ENCODE assay signal across 14 mouse cellular contexts in the genomic region with DNA sequence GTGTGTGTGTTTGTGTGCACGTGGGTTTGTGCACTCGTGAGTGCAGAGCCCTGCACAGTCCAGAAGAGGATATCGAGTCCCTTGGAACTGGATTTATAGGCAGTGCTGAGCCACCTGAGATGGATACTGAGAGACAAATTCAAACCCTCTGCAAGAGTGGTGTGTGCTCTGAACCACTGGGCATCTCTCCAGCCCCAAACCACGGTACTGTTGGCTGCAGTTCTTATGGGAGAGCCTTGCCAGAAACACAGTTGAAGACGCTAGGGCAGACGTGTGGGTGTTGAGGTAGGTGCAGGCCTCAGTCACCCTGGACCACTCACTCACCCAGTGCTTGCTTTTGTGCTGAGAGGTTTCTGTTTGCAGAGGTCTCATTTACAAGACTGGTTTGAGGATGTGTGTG. TPM values are rescaled to one million over a fixed set of nuclear protein-coding genes. Genes with fewer than 3 reads are reported as not detected.
DNase-seq lines count a peak whose midpoint lies in the region; ATAC-seq lines count a peak whose summit lies in the region.
"Had no signal": no experiment of that assay in that cellular context is flagged by ENCODE, and none has a peak within 500 bp of the region (broad histone marks: within the 10 kb centered on the region; RNA-seq: fewer than 3 reads in every experiment).

No protein-coding gene starts in this region.

- H3K4me1 ChIP-seq in embryonic facial prominence, embryonic 14.5 days (ENCODE audit: control insufficient read depth, insufficient read depth, low read length), result no peaks in the 10 kb centered on the region
- peaks cover 4% of the 10 kb centered on the region; the same call in 1 of the 2 replicates for H3K4me1 ChIP-seq in embryonic facial prominence, embryonic 10.5 days
- no peaks in the 10 kb centered on the region for H3K4me1 ChIP-seq in liver, embryonic 12.5 days
- H3K4me1 ChIP-seq in hindbrain, embryonic 14.5 days (replicated peaks; ENCODE audit: control insufficient read depth, insufficient read depth, low read length), result no peaks in the 10 kb centered on the region

- intact Hi-C loops in left cerebral cortex, postnatal 36 days (cut with DNase I), result loop anchor here (5.0 kb wide), 1 partner anchor 39 kb away; no protein-coding TSS in a partner anchor
- intact Hi-C loops in left cerebral cortex, postnatal 10 days (cut with DNase I), result loop anchor here (5.0 kb wide), 1 partner anchor 39 kb away; no protein-coding TSS in a partner anchor
- intact Hi-C loops in heart, postnatal 14 days (cut with DNase I), result no loop called here

- WGBS in embryonic facial prominence, embryonic 14.5 days, result 63% methylated on average over 6 of the region's 6 CpGs
- 82% methylated on average over 6 of the region's 6 CpGs for WGBS in embryonic facial prominence, embryonic 10.5 days
- 61% methylated on average over 6 of the region's 6 CpGs for WGBS in liver, embryonic 12.5 days (ENCODE audit: insufficient replicate concordance)
- 74% methylated on average over 6 of the region's 6 CpGs for WGBS in hindbrain, embryonic 14.5 days

- no peaks in the 10 kb centered on the region for H3K27me3 ChIP-seq in embryonic facial prominence, embryonic 14.5 days (replicated peaks; ENCODE audit: control insufficient read depth, insufficient read depth, low read length)
- no peaks in the 10 kb centered on the region for H3K27me3 ChIP-seq in embryonic facial prominence, embryonic 10.5 days (replicated peaks; ENCODE audit: low read depth, poor library complexity, severe bottlenecking)
- H3K27me3 ChIP-seq in liver, embryonic 12.5 days (replicated peaks), result no peaks in the 10 kb centered on the region
- no peaks in the 10 kb centered on the region for H3K27me3 ChIP-seq in hindbrain, embryonic 14.5 days (ENCODE audit: control insufficient read depth, insufficient read depth, low read length)
- H3K27me3 ChIP-seq: heart, embryonic 15.5 days had no signal

- no peaks in the 10 kb centered on the region for H3K9me3 ChIP-seq in embryonic facial prominence, embryonic 14.5 days (ENCODE audit: control insufficient read depth, low read length)
- no peaks in the 10 kb centered on the region for H3K9me3 ChIP-seq in embryonic facial prominence, embryonic 10.5 days
- H3K9me3 ChIP-seq in liver, embryonic 12.5 days (replicated peaks), result no peaks in the 10 kb centered on the region
- no peaks in the 10 kb centered on the region for H3K9me3 ChIP-seq in hindbrain, embryonic 14.5 days (ENCODE audit: control insufficient read depth, low read length)
- H3K9me3 ChIP-seq: heart, embryonic 15.5 days had no signal

- H3K4me2 ChIP-seq in embryonic facial prominence, embryonic 14.5 days (ENCODE audit: low read depth, low read length), result no peak overlapping the region
- no peak overlapping the region for H3K4me2 ChIP-seq in liver, embryonic 12.5 days
- no peak overlapping the region for H3K4me2 ChIP-seq in hindbrain, embryonic 14.5 days (replicated peaks)
- H3K4me2 ChIP-seq: heart, embryonic 15.5 days had no signal

- no peak overlapping the region for H3K9ac ChIP-seq in embryonic facial prominence, embryonic 14.5 days (ENCODE audit: low read depth, low read length)
- H3K9ac ChIP-seq in liver, embryonic 12.5 days, result no peak overlapping the region
- no peak overlapping the region for H3K9ac ChIP-seq in hindbrain, embryonic 14.5 days
- H3K9ac ChIP-seq: heart, embryonic 15.5 days had no signal

- H3K36me3 ChIP-seq in embryonic facial prominence, embryonic 14.5 days (ENCODE audit: control insufficient read depth, insufficient read depth, low read length), result no peaks in the 10 kb centered on the region
- H3K36me3 ChIP-seq in embryonic facial prominence, embryonic 10.5 days (replicated peaks), result no peaks in the 10 kb centered on the region
- H3K36me3 ChIP-seq in liver, embryonic 12.5 days, result no peaks in the 10 kb centered on the region
- H3K36me3 ChIP-seq in hindbrain, embryonic 14.5 days (replicated peaks; ENCODE audit: control insufficient read depth, insufficient read depth), result no peaks in the 10 kb centered on the region
- H3K36me3 ChIP-seq: heart, embryonic 15.5 days had no signal

- H3K27ac ChIP-seq in embryonic facial prominence, embryonic 14.5 days (replicated peaks; ENCODE audit: low read depth, low read length), result no peak overlapping the region
- no peak overlapping the region for H3K27ac ChIP-seq in embryonic facial prominence, embryonic 10.5 days (replicated peaks)
- no peak overlapping the region for H3K27ac ChIP-seq in liver, embryonic 12.5 days
- H3K27ac ChIP-seq in hindbrain, embryonic 14.5 days, result no peak overlapping the region
- H3K27ac ChIP-seq: heart, embryonic 15.5 days had no signal

- no peak for ATAC-seq in embryonic facial prominence, embryonic 14.5 days (ENCODE audit: low read depth)
- ATAC-seq in liver, embryonic 12.5 days, result no peak
- ATAC-seq in hindbrain, embryonic 14.5 days (ENCODE audit: low FRiP score), result no peak
- ATAC-seq: intestine, embryonic 16.5 days had no signal

- peak; percentile 39 for DNase-seq in embryonic facial prominence, embryonic 14.5 days (ENCODE audit: low spot score)
- DNase-seq in embryonic facial prominence, embryonic 10.5 days (ENCODE audit: low spot score), result no peak
- DNase-seq in left cerebral cortex, postnatal 36 days (ENCODE audit: low spot score in 2 of 2), result peak; percentile 30 to 31
- no peak for DNase-seq in left cerebral cortex, postnatal 10 days (ENCODE audit: extremely low spot score in 1 of 2, low spot score in 2 of 2)
- DNase-seq in cerebellum, adult 18-20 months, result peak; percentile 64 to 68
- DNase-seq in heart, postnatal 14 days, result peak; percentile 27 to 32
- no peak for DNase-seq in hindbrain, embryonic 14.5 days (ENCODE audit: low spot score)
- DNase-seq: layer of hippocampus, adult 9-11 months; liver; lung, postnatal 14 days; thymus, postnatal 25 days had no signal

- H3K4me3 ChIP-seq in embryonic facial prominence, embryonic 14.5 days (ENCODE audit: low read depth, low read length), result no peak overlapping the region
- no peak overlapping the region for H3K4me3 ChIP-seq in embryonic facial prominence, embryonic 10.5 days
- no peak overlapping the region for H3K4me3 ChIP-seq in liver, embryonic 12.5 days
- H3K4me3 ChIP-seq in hindbrain, embryonic 14.5 days (replicated peaks; ENCODE audit: low read length), result no peak overlapping the region
- H3K4me3 ChIP-seq: heart, embryonic 15.5 days had no signal

RNA-seq across cellular contexts. Expression of a gene that starts 41.1 kb away (rescaled TPM):
- polyA plus RNA-seq in embryonic facial prominence, embryonic 14.5 days (2014; fragmentation: Nextera tagmentation; extraction: Ambion mirVana), result 7.6 and 9.3 TPM in 2 replicates
- polyA plus RNA-seq in embryonic facial prominence, embryonic 10.5 days (2016; fragmentation: Nextera tagmentation; extraction: Ambion mirVana), result 5.8 and 7.2 TPM in 2 replicates
- 100 to 1,000 TPM; 122 to 133 TPM for total RNA-seq in left cerebral cortex, postnatal 36 days (2021)
- 100 to 1,000 TPM; 214 to 216 TPM for total RNA-seq in left cerebral cortex, postnatal 10 days (2021)
- 10 to 100 TPM; 23.3 to 26.7 TPM for total RNA-seq in heart, postnatal 14 days (2021)
- 0.91 and 1.0 TPM in 2 replicates for polyA plus RNA-seq in liver, embryonic 12.5 days (2016; fragmentation: Nextera tagmentation; extraction: Ambion mirVana)
- polyA plus RNA-seq in hindbrain, embryonic 14.5 days (2014; fragmentation: Nextera tagmentation; extraction: Ambion mirVana), result 37.8 and 39.5 TPM in 2 replicates

Comparison
In these comparisons a context has a peak if more than half of its experiments do, and no peak if none do; other contexts are left out.
1. DNase-seq: peak in embryonic facial prominence, embryonic 14.5 days (single experiment), left cerebral cortex, postnatal 36 days (2 of 2), cerebellum, adult 18-20 months (2 of 2) and heart, postnatal 14 days (2 of 2); none in embryonic facial prominence, embryonic 10.5 days (single experiment), left cerebral cortex, postnatal 10 days (0 of 2) and hindbrain, embryonic 14.5 days (single experiment).